Mouse (Mus musculus) kidney, embryonic 14.5 days (tissue): ENCODE measurements around the gene Adra1b. TPM values are rescaled to one million over a fixed set of nuclear protein-coding genes. Genes with fewer than 3 reads are reported as not detected.

Experiments used
- ATAC-seq: fragments of 200-750 bp; cut with Nextera tagmentation; 2 replicates; pipeline ENCODE4 v1.8.0; 2017; ENCODE audit warnings: moderate number of reproducible peaks, mild to moderate bottlenecking, moderate TSS enrichment, moderate library complexity; ENCODE audit not compliant: low FRiP score, low TSS enrichment
- H3K27ac ChIP-seq: fragments of 300-500 bp; sonication (generic); 2 replicates; pipeline ENCODE4 v1.5.1; 2014; ENCODE audit warnings: low read depth, mild to moderate bottlenecking, low read length, moderate library complexity, mixed read lengths
- H3K27me3 ChIP-seq: fragments of 300-500 bp; sonication (generic); 2 replicates; pipeline ENCODE4 v1.6.1; 2014; ENCODE audit warnings: mild to moderate bottlenecking, low read length; ENCODE audit not compliant: control insufficient read depth, insufficient read depth
- H3K36me3 ChIP-seq: fragments of 300-500 bp; sonication (generic); 2 replicates; pipeline ENCODE4 v1.6.1; 2014; ENCODE audit warnings: low read length, mixed read lengths; ENCODE audit not compliant: control insufficient read depth, insufficient read depth
- H3K4me1 ChIP-seq: fragments of 300-500 bp; sonication (generic); 2 replicates; pipeline ENCODE4 v1.6.1; 2014; ENCODE audit warnings: low read length, mixed read lengths; ENCODE audit not compliant: control insufficient read depth, insufficient read depth
- H3K4me2 ChIP-seq: fragments of 300-500 bp; sonication (generic); replicated peaks from 2 replicates; pipeline ENCODE4 v1.6.1; 2014; ENCODE audit warnings: low read depth, mild to moderate bottlenecking, low read length
- H3K4me3 ChIP-seq: fragments of 300-500 bp; sonication (generic); 2 replicates; pipeline ENCODE4 v1.5.1; 2014; ENCODE audit warnings: mild to moderate bottlenecking, low read length
- H3K9ac ChIP-seq: fragments of 300-500 bp; sonication (generic); 2 replicates; pipeline ENCODE4 v1.6.1; 2014; ENCODE audit warnings: low read depth, mild to moderate bottlenecking, low read length, moderate library complexity
- H3K9me3 ChIP-seq: fragments of 300-500 bp; sonication (generic); 2 replicates; pipeline ENCODE4 v1.6.1; 2016; ENCODE audit warnings: low read length; ENCODE audit not compliant: control insufficient read depth
- WGBS: fragments of 180-500 bp; shearing (Covaris S2); extraction: QIAGEN DNeasy Blood & Tissue Kit; methylation state at CpG from one replicate; pipeline ENCODE4 v1.1.7; 2014; 5-methylcytosine and 5-hydroxymethylcytosine counted together
- polyA plus RNA-seq: library from polyadenylated mRNA; unstranded; fragments of >200 nt; fragmentation: Nextera tagmentation; extraction: Ambion mirVana; gene quantifications from 2 replicates; pipeline ENCODE4 v1.2.1, GENCODE M21; 2014

The Adra1b gene
- polyA plus RNA-seq, 1 experiment from 2014 or later = 0.73 TPM

DNA sequence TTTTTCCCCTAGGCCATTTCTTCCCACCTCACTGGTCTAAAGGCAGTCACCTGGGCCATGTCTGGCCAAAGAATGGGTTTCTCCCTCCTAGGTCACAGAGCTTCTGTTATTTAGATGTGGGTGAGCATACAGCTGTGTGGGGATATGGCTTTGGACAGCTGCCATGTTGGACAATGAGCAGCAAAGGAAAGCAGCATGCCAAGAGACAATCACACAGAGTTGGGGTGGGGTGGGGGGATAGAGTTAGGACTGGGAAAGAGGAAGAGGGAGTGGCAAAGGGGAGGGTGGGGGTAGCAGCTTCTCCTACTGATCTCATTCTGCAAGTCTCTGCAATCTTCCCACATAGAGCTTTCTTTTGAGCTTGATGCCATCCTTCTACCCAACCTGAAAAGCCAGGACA is 13.4 kb downstream of the Adra1b start:
- H3K36me3 ChIP-seq = no peaks in the 10 kb centered on the region
- no peaks in the 10 kb centered on the region for H3K4me1 ChIP-seq
- no peaks in the 10 kb centered on the region for H3K27me3 ChIP-seq
- no peak overlapping the region for H3K4me3 ChIP-seq
- no peak for ATAC-seq
- H3K9ac ChIP-seq = no peak overlapping the region
- no peak overlapping the region for H3K27ac ChIP-seq
- no peak overlapping the region for H3K4me2 ChIP-seq
- no peaks in the 10 kb centered on the region for H3K9me3 ChIP-seq

DNA sequence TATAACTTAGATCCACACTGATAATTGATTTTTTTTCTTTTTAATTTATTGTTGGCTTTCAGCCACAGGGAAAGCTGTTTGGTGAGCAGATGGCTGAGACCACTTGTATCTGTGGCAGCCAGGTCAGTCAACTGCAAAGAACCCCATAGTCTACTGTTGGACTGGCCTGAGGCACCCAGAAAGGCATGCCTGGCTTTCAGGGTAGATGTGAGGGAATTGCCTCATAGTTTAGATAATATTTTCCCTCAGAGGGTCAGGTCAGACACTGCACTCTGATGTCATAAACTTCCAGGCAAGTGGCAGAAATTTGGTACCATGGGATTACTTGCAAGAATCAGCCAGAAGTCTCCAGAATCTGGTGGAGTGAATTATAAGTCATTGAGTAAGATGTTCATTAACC is 16.5 kb downstream of the Adra1b start:
- ATAC-seq = no peak
- Histone ChIP-seq H3K27ac (no peak overlapping the region), H3K27me3 (no peaks in the 10 kb centered on the region), H3K9ac (no peak overlapping the region), H3K4me2 (no peak overlapping the region), H3K4me1 (no peaks in the 10 kb centered on the region), H3K9me3 (no peaks in the 10 kb centered on the region), H3K36me3 (no peaks in the 10 kb centered on the region), H3K4me3 (no peak overlapping the region)

- H3K9ac ChIP-seq = no peak overlapping the region
- no peak for ATAC-seq
- H3K4me3 ChIP-seq = no peak overlapping the region
- H3K27me3 ChIP-seq = no peaks in the 10 kb centered on the region
- no peaks in the 10 kb centered on the region for H3K36me3 ChIP-seq
- no peaks in the 10 kb centered on the region for H3K4me1 ChIP-seq
- H3K4me2 ChIP-seq = no peak overlapping the region
- H3K9me3 ChIP-seq = no peaks in the 10 kb centered on the region
- H3K27ac ChIP-seq = no peak overlapping the region
- 88% methylated on average over 5 of the region's 5 CpGs for WGBS
Observed at GRCm38 (mm10) chr11:43883641-43884181, 17.3 kb downstream of the Adra1b start.

- no peak overlapping the region for H3K4me3 ChIP-seq
- no peaks in the 10 kb centered on the region for H3K36me3 ChIP-seq
- H3K9me3 ChIP-seq = no peaks in the 10 kb centered on the region
- ATAC-seq = no peak
- H3K4me2 ChIP-seq = no peak overlapping the region
- H3K9ac ChIP-seq = no peak overlapping the region
- H3K27ac ChIP-seq = no peak overlapping the region
- WGBS = 75% methylated on average over 5 of the region's 5 CpGs
- H3K4me1 ChIP-seq = no peaks in the 10 kb centered on the region
- no peaks in the 10 kb centered on the region for H3K27me3 ChIP-seq
Observed at GRCm38 (mm10) chr11:43877211-43877610, 23.8 kb downstream of the Adra1b start.

DNA sequence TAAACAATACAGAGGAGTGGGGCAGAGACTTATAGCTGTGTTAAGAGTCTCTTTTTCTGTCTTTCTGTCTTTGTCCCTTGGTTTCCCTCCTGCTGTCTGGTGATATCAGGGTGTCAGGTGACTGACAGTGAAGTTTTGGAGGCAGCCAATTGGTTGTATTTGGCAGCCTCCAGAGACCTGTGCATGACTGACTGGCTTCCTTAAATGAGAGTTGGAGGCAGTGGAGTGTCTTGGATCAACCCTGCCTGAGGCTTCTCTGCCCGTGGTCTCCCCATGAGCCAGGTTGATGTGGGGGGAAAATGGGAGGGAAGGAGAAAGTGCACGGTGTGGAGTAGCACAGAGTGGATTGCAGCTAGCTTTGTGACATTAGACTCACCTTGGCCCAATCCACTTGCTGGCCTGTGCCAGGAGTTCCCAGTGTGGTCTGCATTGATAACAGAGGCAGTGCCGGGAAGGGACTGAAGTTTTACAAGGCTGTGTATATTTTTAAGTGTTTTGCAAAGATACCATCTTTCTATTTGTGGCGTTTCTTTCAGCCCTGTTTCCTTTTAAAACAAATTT is 33.2 kb downstream of the Adra1b start:
- H3K4me3 ChIP-seq = no peak overlapping the region
- H3K9me3 ChIP-seq = no peaks in the 10 kb centered on the region
- no peaks in the 10 kb centered on the region for H3K36me3 ChIP-seq
- no peak overlapping the region for H3K27ac ChIP-seq
- WGBS = 69% methylated on average over 4 of the region's 4 CpGs
- no peak for ATAC-seq
- H3K27me3 ChIP-seq = no peaks in the 10 kb centered on the region
- H3K9ac ChIP-seq = no peak overlapping the region
- H3K4me1 ChIP-seq = no peaks in the 10 kb centered on the region
- no peak overlapping the region for H3K4me2 ChIP-seq

- H3K27me3 ChIP-seq = no peaks in the 10 kb centered on the region
- H3K36me3 ChIP-seq = no peaks in the 10 kb centered on the region
- 82% methylated on average over 6 of the region's 6 CpGs for WGBS
- no peak overlapping the region for H3K9ac ChIP-seq
- H3K4me1 ChIP-seq = no peaks in the 10 kb centered on the region
- no peaks in the 10 kb centered on the region for H3K9me3 ChIP-seq
- no peak overlapping the region for H3K4me3 ChIP-seq
- H3K27ac ChIP-seq = no peak overlapping the region
- ATAC-seq = no peak
- no peak overlapping the region for H3K4me2 ChIP-seq
Observed at GRCm38 (mm10) chr11:43865298-43866165, 35.5 kb downstream of the Adra1b start.

DNA sequence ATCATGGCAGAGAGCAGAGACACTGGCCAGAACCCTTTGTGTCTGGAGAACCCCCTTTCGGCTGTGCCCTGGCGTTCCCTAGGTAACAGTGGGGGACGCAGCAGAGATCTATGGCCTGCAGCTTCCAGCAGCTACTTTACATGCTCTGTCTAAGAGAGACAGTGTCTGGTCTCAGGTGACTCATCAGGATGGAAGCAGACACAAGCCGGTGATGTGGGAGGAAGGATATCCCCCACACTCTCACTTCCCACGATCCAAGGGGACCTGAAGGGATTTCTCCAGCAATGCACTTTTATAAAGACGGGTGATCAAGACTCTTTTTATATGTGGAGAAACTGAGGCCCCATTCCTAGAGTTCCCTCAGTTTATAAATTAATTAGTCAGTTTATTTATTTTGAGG is 48.0 kb downstream of the Adra1b start:
- Histone ChIP-seq H3K36me3 (no peaks in the 10 kb centered on the region), H3K27ac (no peak overlapping the region), H3K27me3 (no peaks in the 10 kb centered on the region), H3K9me3 (no peaks in the 10 kb centered on the region), H3K4me1 (no peaks in the 10 kb centered on the region), H3K4me2 (no peak overlapping the region), H3K9ac (no peak overlapping the region), H3K4me3 (no peak overlapping the region)
- WGBS = 57% methylated on average over 6 of the region's 6 CpGs
- ATAC-seq = no peak

- WGBS = 90% methylated on average over 4 of the region's 4 CpGs
- H3K27me3 ChIP-seq = no peaks in the 10 kb centered on the region
- H3K4me2 ChIP-seq = no peak overlapping the region
- no peaks in the 10 kb centered on the region for H3K36me3 ChIP-seq
- H3K4me3 ChIP-seq = no peak overlapping the region
- no peaks in the 10 kb centered on the region for H3K4me1 ChIP-seq
- H3K27ac ChIP-seq = no peak overlapping the region
- no peak overlapping the region for H3K9ac ChIP-seq
- no peak for ATAC-seq
- H3K9me3 ChIP-seq = no peaks in the 10 kb centered on the region
Observed at GRCm38 (mm10) chr11:43848056-43848455, 53.0 kb downstream of the Adra1b start.

GRCm38 (mm10) chr11:43841596-43841995 is 59.4 kb downstream of the Adra1b start:
- H3K4me1 ChIP-seq = no peaks in the 10 kb centered on the region
- 53% methylated on average over 10 of the region's 10 CpGs for WGBS
- no peak for ATAC-seq
- H3K36me3 ChIP-seq = no peaks in the 10 kb centered on the region
- H3K9me3 ChIP-seq = no peaks in the 10 kb centered on the region
- no peaks in the 10 kb centered on the region for H3K27me3 ChIP-seq
- H3K9ac ChIP-seq = no peak overlapping the region
- H3K4me2 ChIP-seq = no peak overlapping the region
- no peak overlapping the region for H3K27ac ChIP-seq
- H3K4me3 ChIP-seq = no peak overlapping the region
